Mouse (Mus musculus) stomach, embryonic 16.5 days (tissue): ENCODE measurements at regions not wholly inside any gene's neighbourhood (a gene's known extent, or its start where the extent isn't known, plus 50 kb on each side); places are given as distances from the start of the nearest gene placed in this dataset.
A peak's percentile ranks its signal among the peaks of the same experiment; 100 is the strongest.

Experiments used
- ATAC-seq: fragments of 200-750 bp; cut with Nextera tagmentation; 2 replicates; pipeline ENCODE4 v1.8.0; 2017; ENCODE audit warnings: moderate number of reproducible peaks, moderate TSS enrichment; ENCODE audit not compliant: insufficient read depth, low FRiP score
- H3K27ac ChIP-seq: fragments of 300-500 bp; sonication (generic); 2 replicates; pipeline ENCODE4 v1.5.1; 2014; ENCODE audit warnings: low read length
- H3K27me3 ChIP-seq: fragments of 300-500 bp; sonication (generic); 2 replicates; pipeline ENCODE4 v1.6.1; 2014; ENCODE audit warnings: low read length, control low read depth, mixed read lengths; ENCODE audit not compliant: control insufficient read depth, insufficient read depth
- H3K36me3 ChIP-seq: fragments of 300-500 bp; sonication (generic); 2 replicates; pipeline ENCODE4 v1.6.1; 2014; ENCODE audit warnings: low read length; ENCODE audit not compliant: control insufficient read depth, insufficient read depth
- H3K4me1 ChIP-seq: fragments of 300-500 bp; sonication (generic); 2 replicates; pipeline ENCODE4 v1.6.1; 2014; ENCODE audit warnings: low read length, control low read depth, mixed read lengths; ENCODE audit not compliant: control insufficient read depth, insufficient read depth
- H3K4me2 ChIP-seq: fragments of 300-500 bp; sonication (generic); 2 replicates; pipeline ENCODE4 v1.6.1; 2014; ENCODE audit warnings: low read depth, low read length, mixed read lengths
- H3K4me3 ChIP-seq: fragments of 300-500 bp; sonication (generic); replicated peaks from 2 replicates; pipeline ENCODE4 v1.5.1; 2014; ENCODE audit warnings: mild to moderate bottlenecking, low read length
- H3K9ac ChIP-seq: fragments of 300-500 bp; sonication (generic); 2 replicates; pipeline ENCODE4 v1.6.1; 2014; ENCODE audit warnings: low read length
- H3K9me3 ChIP-seq: fragments of 300-500 bp; sonication (generic); replicated peaks from 2 replicates; pipeline ENCODE4 v1.6.1; 2016; ENCODE audit warnings: low read length, control low read depth; ENCODE audit not compliant: control insufficient read depth
- WGBS: fragments of 180-500 bp; shearing (Covaris S2); extraction: QIAGEN DNeasy Blood & Tissue Kit; methylation state at CpG from one replicate; pipeline ENCODE4 v1.1.7; 2014; 5-methylcytosine and 5-hydroxymethylcytosine counted together

DNA sequence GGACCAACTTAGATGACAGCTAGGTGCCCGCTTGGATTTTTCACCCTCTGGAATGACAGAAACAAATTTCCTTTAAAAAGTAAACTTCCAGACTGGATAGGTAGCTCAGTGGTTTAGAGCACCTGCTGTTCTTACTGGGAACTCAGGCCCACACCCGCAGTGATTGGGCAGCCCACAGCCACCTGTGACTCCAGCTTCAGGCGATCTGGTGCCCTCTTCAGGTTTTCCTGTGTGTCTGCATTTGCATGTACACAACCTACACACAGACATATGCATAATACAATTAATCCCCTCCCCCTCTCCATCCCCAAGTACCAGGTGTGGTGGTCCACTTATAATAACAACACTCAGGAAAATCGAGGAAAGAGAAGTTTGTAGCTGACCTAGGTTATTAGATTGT is 221.5 kb downstream of the Tshz3 start:
- no peak overlapping the region for H3K9ac ChIP-seq
- no peak overlapping the region for H3K27ac ChIP-seq

DNA sequence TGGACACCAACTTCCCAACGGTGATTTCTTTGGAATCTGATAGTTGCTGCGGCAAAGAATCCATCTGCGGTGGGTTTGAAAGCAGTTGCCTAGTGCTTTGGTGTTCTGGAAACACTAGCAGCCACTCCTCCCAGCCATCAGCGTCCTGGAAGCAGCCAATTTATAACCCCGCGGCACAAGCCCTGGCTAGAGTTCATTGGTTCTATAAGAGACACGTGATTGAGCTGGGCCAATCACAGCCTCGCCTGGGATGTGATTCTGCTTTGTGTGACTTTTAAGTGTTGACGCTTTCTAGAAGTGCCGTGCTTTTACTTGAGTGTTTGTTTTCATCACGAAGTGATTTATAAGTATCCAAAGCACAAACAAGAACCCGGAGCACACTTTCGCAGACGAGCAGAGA is 223.1 kb downstream of the Tshz3 start:
- no peak for ATAC-seq

More for the DNA sequence above, 221.5 kb downstream of the Tshz3 start:
- ATAC-seq = no peak
- H3K27me3 ChIP-seq = no peaks in the 10 kb centered on the region
- no peaks in the 10 kb centered on the region for H3K36me3 ChIP-seq
- no peaks in the 10 kb centered on the region for H3K9me3 ChIP-seq
- no peak overlapping the region for H3K4me3 ChIP-seq
- H3K4me2 ChIP-seq = no peak overlapping the region
- no peaks in the 10 kb centered on the region for H3K4me1 ChIP-seq
- WGBS = 69% methylated on average over 4 of the region's 4 CpGs

DNA sequence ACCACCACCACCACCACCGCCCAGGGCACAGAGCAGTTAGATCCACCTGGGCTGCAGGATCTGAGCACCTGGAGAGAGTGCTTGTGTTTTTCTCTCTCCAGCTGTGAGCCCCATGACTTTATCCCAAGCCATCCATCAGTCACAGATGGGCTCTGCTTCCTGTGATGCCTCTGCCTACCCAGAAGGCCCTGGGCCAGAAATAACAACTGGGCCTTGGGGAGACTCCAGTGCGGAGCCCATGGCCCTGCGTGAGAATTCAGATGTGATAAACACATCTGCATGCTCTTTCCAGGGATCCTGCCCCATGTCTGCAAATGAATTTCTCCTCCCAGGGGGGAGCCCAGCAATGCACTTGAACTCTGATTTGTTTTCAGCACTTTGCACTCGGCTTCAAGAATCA is 235.6 kb downstream of the Tshz3 start:
- no peak overlapping the region for H3K9ac ChIP-seq
- 72% methylated on average over 4 of the region's 4 CpGs for WGBS
- no peak overlapping the region for H3K4me2 ChIP-seq
- H3K36me3 ChIP-seq = no peaks in the 10 kb centered on the region
- no peaks in the 10 kb centered on the region for H3K9me3 ChIP-seq
- no peaks in the 10 kb centered on the region for H3K27me3 ChIP-seq
- no peaks in the 10 kb centered on the region; the same call in 1 of the 2 replicates for H3K4me1 ChIP-seq
- no peak overlapping the region for H3K27ac ChIP-seq
- no peak overlapping the region for H3K4me3 ChIP-seq
- no peak for ATAC-seq

More for the DNA sequence above, 223.1 kb downstream of the Tshz3 start:
- WGBS = 60% methylated on average over 14 of the region's 14 CpGs
- H3K27me3 ChIP-seq = no peaks in the 10 kb centered on the region
- no peak overlapping the region for H3K9ac ChIP-seq
- no peaks in the 10 kb centered on the region for H3K36me3 ChIP-seq
- H3K4me2 ChIP-seq = no peak overlapping the region
- no peak overlapping the region for H3K4me3 ChIP-seq
- no peaks in the 10 kb centered on the region for H3K9me3 ChIP-seq
- no peak overlapping the region for H3K27ac ChIP-seq
- H3K4me1 ChIP-seq = no peaks in the 10 kb centered on the region

DNA sequence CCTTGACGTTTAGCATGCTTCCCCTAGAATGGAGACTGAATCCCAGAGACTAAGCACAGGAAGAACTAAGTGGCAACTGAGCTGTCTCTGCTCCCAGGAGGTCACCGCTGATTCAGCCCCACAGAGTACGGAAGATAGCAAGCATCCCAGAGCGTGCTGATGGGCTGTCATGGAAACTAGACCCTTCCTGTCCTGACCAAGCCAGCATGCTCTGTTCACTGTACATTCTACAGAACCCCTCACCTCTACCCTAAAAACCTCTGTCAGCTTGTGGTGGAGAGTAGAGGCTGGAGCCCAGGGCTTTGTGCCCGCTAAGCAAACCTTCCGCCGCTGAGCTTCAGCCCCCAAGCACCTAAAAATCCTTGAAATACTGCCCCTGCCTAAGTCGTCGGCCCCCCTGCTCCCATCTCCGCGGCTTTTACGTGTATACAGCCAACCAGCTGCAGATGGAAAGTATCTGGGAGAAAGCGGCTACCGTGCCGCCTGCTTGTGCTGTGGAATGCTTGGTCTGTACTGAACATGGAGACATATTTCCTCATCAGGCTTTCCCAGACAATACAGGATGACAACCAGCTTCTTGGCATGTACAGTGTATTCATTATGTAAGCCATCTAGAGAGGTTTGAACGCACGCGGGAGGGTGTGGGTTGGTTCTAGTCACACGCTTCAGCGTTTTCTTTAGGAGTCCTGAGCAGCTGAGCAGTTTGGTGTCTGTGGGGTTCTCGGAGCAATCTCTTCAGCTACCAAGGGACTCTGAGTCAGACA is 237.1 kb downstream of the Tshz3 start:
- Histone ChIP-seq H3K4me2 (peak overlapping the region; percentile 35), H3K27me3 (no peaks in the 10 kb centered on the region), H3K27ac (no peak overlapping the region), H3K9ac (peak overlapping the region; percentile 33), H3K4me1 (peaks cover 3% of the 10 kb centered on the region; the same call in 1 of the 2 replicates), H3K36me3 (no peaks in the 10 kb centered on the region), H3K9me3 (no peaks in the 10 kb centered on the region), H3K4me3 (no peak overlapping the region)
- 46% methylated on average over 21 of the region's 21 CpGs for WGBS
- ATAC-seq = peak; percentile 50; the same call in 1 of the 2 replicates

DNA sequence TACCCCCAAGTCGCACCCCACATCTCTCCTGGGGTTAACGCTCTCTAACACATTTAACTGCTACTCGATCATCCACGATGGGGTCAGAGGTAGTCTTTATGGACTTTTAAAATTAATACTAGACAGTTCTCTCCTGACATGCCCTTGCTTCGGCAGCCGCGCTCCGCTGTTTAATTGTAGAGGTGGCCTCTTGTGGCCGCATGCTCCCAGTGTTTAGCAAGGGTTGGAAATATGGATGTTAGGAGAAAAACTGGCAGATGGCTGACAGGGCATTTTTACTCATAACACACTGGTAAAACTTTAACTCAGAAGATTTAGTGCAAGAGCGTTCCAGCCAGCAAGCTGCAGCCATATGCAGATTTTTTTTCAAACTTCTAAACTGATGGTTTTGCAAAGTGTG is 242.7 kb downstream of the Tshz3 start:
- no peak overlapping the region for H3K4me3 ChIP-seq
- no peak overlapping the region for H3K9ac ChIP-seq
- no peaks in the 10 kb centered on the region for H3K36me3 ChIP-seq
- WGBS = 22% methylated on average over 10 of the region's 10 CpGs
- no peak overlapping the region for H3K27ac ChIP-seq
- H3K9me3 ChIP-seq = no peaks in the 10 kb centered on the region
- no peak for ATAC-seq
- no peaks in the 10 kb centered on the region for H3K27me3 ChIP-seq
- H3K4me2 ChIP-seq = 0 out of 2 replicates have a peak overlapping the region, but pooled peaks have one; percentile 20
- peaks cover 11% of the 10 kb centered on the region for H3K4me1 ChIP-seq

DNA sequence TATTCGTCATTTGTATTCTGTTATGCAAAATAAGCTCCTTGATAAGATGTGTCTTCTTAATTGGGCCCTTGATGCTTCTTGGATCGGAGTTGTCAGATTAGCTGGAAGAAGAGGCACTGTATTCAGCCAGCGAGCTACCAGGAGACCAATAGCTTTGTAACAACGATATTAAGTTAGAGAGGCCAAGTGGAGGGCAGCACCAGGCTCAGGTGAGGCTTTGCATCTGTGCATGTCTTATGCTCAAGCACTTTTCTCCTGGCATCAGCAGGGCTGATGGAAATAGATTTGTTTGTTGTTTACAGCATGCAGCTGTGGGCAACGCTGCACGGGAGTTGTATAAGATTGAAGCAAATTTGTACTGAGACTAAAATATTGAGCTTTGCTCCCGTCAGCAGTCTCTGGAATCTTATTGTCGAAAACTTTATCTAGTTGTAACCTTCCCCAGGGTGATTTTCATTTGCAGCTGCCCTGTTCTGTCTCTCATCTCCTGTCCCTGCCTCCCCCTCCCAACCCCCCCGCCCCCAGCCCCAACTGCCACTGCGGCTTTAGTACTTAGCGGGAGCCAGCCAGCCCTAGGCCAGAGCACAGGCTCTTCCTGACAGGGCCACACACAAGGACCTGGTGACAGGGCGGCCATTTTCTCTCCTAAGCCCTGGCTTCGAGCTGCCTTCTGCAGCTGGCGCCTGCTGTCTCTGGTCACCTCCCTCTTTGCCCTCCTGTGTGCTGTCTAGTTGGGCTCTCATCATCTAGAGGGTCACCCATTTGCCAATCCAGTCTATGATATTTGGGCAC is 247.3 kb downstream of the Tshz3 start:
- H3K27ac ChIP-seq = no peak overlapping the region
- peaks cover 8% of the 10 kb centered on the region for H3K4me1 ChIP-seq
- no peaks in the 10 kb centered on the region for H3K27me3 ChIP-seq
- ATAC-seq = no peak
- H3K9ac ChIP-seq = peak overlapping the region; percentile 25; the same call in 1 of the 2 replicates
- H3K9me3 ChIP-seq = no peaks in the 10 kb centered on the region
- no peak overlapping the region for H3K4me2 ChIP-seq
- WGBS = 57% methylated on average over 14 of the region's 14 CpGs
- no peak overlapping the region for H3K4me3 ChIP-seq
- H3K36me3 ChIP-seq = no peaks in the 10 kb centered on the region

DNA sequence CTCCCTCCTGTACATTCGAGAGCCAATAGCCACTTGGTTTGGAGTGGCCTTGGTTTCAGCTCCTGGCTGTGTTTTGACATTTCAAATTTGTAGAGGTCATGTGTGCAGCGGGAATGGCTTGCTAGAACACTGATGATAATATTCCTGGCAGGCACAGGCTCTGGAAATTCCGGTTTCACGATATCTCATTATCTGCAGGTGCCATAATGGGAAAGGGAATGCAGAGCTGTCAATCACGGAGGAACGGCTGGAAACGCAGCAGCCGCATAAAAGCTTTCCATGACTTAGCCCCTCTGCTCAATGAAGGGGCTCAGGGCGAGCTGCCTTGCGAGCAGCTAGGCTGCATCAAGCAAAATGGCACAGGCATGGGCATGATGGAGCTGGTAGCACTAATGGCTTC is 251.6 kb downstream of the Tshz3 start:
- Histone ChIP-seq H3K4me1 (no peaks in the 10 kb centered on the region; the same call in 1 of the 2 replicates), H3K4me3 (no peak overlapping the region), H3K9me3 (no peaks in the 10 kb centered on the region), H3K27me3 (no peaks in the 10 kb centered on the region), H3K36me3 (no peaks in the 10 kb centered on the region), H3K27ac (no peak overlapping the region), H3K4me2 (no peak overlapping the region), H3K9ac (no peak overlapping the region)
- 54% methylated on average over 10 of the region's 10 CpGs for WGBS
- ATAC-seq = no peak

DNA sequence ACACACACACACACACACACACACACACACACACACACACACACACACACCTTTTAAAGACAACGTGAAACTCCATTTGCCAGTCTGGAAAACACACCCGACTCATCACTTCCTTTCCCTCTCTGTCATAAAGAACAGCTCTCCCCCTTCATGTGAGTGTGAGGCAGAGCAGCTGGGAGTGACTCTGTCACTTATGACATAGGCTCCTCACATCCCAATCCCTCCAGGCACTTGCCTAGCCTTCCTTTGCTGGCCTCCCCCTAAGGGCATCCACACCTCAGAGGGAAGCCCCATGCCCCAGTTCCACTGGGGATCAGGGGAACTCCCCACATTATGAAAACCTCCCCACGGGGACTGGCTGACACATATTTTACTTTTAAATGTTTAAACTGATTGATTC is 257.5 kb downstream of the Tshz3 start:
- 0 out of 2 replicates have a peak, but pooled peaks cover 5% of the 10 kb centered on the region for H3K9me3 ChIP-seq
- H3K4me3 ChIP-seq = no peak overlapping the region
- no peak overlapping the region for H3K9ac ChIP-seq
- H3K36me3 ChIP-seq = no peaks in the 10 kb centered on the region
- H3K4me1 ChIP-seq = no peaks in the 10 kb centered on the region
- no peaks in the 10 kb centered on the region for H3K27me3 ChIP-seq
- ATAC-seq = no peak
- H3K4me2 ChIP-seq = no peak overlapping the region
- no peak overlapping the region for H3K27ac ChIP-seq
- 33% methylated on average over 3 of the region's 3 CpGs for WGBS

DNA sequence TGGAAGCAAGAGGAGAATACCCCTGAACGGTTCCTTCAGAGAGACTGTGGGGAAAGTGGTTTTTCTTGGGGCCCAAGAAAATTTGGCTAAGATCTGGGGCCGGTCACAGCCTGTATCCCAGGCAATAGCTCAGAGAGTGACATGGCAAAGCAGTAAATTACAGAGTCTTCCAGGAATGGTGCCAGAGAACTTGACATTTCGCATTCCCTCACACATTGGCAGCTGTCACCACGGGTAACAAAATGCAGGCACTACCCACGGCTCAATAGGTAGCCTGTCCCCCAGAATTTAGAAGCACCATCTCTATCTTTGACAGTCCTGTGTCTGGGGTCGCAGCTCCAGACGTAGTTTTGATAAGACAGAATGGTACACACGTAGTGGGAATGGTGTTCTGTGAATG is 260.3 kb downstream of the Tshz3 start:
- no peaks in the 10 kb centered on the region for H3K4me1 ChIP-seq
- no peak overlapping the region for H3K4me2 ChIP-seq
- 64% methylated on average over 8 of the region's 8 CpGs for WGBS
- H3K4me3 ChIP-seq = no peak overlapping the region
- H3K27me3 ChIP-seq = no peaks in the 10 kb centered on the region
- no peak for ATAC-seq
- no peak overlapping the region for H3K27ac ChIP-seq
- no peak overlapping the region for H3K9ac ChIP-seq
- H3K9me3 ChIP-seq = 0 out of 2 replicates have a peak, but pooled peaks cover 5% of the 10 kb centered on the region
- no peaks in the 10 kb centered on the region for H3K36me3 ChIP-seq
